Mouse (Mus musculus) neural tube, embryonic 10.5 days (tissue): ENCODE results near the gene Olfr1138.

Experiments used
- DNase-seq: peaks from one replicate; pipeline ENCODE4 v3.0.0-alpha.2; 2017; ENCODE audit warnings: low spot score; ENCODE audit errors: extremely low spot score

Olfr1138 gene

DNA sequence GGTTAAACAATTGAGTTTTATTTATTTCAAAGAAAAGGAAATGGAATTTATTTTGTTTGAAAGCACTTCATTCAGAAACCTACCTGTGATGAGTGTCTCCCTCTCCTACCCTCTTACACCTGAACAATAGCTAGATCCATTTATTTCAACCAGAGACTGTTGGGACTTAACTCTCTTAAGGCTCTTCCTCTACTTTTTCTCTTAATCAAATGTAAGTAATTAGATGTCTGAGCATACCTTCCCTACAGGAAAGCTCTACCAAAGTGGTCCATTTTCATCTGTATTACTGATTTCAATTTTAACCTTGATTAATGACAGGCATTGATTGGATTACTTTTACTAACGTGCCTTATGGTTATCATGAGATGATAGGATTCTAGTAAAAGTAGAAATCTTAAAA is at the start of gene Olfr1138:
Gene Olfr1138, minus strand, starts transcription at position 101 of the 400 bp plus-strand sequence.
- no peak for DNase-seq

DNA sequence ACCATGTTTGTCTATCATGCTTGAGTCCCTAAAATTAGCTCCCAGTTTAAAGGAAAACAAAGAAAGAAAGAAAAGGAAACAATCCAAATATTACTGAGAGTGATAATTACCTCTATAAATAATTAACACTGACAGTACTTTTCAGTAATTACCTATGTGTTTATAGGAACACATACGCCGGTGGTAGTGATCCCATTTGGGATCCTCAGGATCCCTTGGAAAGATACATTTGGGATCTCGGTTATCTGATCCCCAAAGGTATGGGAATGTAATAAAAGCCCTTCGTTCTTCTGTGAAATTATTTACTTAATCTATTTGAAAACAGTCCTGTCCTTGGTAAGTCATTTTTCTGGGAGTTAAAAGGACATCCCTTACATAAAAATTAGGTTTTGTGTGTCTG is 39.4 kb upstream of the Olfr1138 start, which contains the start of gene Olfr152:
Gene Olfr152, plus strand, starts transcription at position 301 of the 400 bp plus-strand sequence.
- no peak for DNase-seq

DNA sequence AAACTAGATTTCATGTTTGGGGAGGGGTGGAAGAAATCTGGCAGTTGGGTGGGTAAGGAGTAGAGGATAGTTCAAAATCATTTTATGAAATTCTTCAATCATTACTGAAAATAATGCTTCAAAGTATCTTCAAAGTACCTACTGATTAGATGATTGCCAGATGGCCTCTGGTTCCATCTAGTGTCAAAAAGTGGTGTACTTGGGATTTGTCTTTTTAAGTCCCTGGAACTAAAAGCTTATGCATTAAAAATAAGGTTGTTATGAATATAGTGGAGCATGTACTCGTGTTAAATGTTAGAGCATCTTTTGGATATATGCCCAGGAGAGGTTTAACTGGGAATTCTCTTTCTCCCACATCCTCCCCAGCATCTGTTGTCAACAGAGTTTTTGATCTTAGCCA is 36.4 kb upstream of the Olfr1138 start:
- DNase-seq: no peak

DNA sequence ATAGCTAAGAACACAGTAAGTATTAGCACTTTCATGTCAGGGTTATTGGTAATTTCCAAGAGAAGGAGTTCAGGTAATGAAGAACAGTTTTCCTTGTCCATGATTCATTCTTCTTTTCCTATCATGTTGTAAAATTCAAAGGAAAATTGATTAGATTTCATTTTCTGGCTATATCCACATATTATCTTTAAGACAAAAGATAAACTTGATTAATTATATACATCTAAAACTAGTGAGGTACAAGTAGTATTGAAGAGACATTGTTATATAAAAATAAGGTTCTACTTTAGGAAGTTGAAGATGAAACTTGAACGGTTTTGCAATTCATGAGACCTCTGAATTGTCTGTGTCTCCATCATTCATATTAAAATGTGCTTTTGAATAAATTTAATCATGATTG is 14.1 kb upstream of the Olfr1138 start, which contains the start of gene Olfr1141:
Gene Olfr1141, minus strand, starts transcription at position 101 of the 400 bp plus-strand sequence.
- DNase-seq: no peak

DNA sequence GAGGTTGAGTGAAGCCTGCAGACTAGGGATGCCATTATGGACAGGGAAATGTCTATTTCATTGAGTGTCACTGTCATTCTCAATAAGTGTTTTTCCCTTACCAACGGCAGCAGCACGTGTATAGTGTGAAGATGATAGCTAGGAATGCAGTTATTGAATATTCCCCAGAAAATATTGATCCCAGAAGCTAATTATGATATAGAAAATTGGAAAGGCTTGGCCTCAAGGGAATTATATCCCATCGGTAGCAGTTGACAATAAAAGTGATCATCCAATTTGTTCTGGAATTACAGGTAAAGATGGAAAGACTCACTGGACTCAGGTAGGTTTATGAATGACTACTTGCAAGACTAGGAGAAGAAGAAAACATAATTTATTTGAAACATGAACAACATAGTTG is 3.7 kb upstream of the Olfr1138 start, which contains the start of gene Olfr1140:
Gene Olfr1140, plus strand, starts transcription at position 301 of the 400 bp plus-strand sequence.
- DNase-seq: no peak

DNA sequence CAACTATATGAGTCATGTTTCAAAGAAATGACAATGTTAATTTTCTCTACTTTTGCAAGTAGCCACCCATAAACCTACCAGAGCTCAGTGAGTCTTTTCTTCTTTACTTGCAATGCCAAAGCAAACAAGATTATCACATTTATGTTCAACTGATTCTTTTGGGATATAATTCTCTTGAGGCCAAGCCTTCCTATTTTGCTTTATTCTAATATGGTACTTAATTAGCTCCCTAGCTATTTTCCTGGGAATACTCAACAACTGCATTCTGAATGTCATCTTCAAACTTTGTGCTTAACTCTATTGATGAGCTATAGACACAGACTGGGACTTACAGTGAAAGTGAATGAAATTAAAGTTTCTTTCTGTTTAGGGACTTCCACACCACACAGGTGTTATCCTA is 26.7 kb downstream of the Olfr1138 start, which contains the start of gene Olfr1137:
Gene Olfr1137, minus strand, starts transcription at position 101 of the 400 bp plus-strand sequence.
- DNase-seq: no peak

DNA sequence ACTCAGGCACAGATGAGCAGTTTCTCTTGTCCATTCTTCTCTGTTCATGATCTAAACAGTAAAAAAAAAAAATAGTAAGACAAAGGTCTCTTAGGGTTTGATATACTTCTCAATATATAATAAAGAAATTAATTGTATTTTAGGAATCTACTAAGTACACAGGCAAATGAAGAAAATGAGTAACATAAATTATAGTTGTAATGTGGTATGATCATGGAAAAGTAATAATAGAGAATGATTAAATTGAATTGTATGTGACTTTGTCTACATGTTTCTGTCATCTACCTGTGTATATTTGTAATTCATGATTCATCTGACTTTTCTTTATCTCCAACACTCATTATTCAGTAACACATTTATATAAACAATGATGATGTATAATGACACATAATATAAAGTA is 45.9 kb downstream of the Olfr1138 start, which contains the start of gene Olfr1136:
Gene Olfr1136, minus strand, starts transcription at position 101 of the 400 bp plus-strand sequence.
- no peak for DNase-seq
